Mouse (Mus musculus) splenic B cell, adult 2 months (primary cell): ENCODE results near the gene Bri3bp.
"Not testable (repeated sequence)": the region's sequence is repeated elsewhere in the genome, so short reads cannot be mapped to it uniquely, and the experiment has no call there.

Experiments
- DNase-seq: peaks from one replicate; pipeline ENCODE4 v3.0.0-alpha.2; 2011; ENCODE audit warnings: low read depth, low spot score
- H3K27me3 ChIP-seq: 2 replicates; pipeline ENCODE4 v1.6.1; 2012; ENCODE audit warnings: mild to moderate bottlenecking, low read length, moderate library complexity, mixed read lengths; ENCODE audit not compliant: control insufficient read depth, poor library complexity, insufficient read depth, severe bottlenecking
- H3K36me3 ChIP-seq: 2 replicates; pipeline ENCODE4 v1.6.1; 2012; ENCODE audit warnings: mild to moderate bottlenecking, low read length, moderate library complexity, mixed read lengths; ENCODE audit not compliant: control insufficient read depth, poor library complexity, insufficient read depth, severe bottlenecking

Gene Bri3bp

GRCm38 (mm10) chr5:125426343-125426742, 15.0 kb upstream of the Bri3bp start:
- H3K27me3 ChIP-seq: no peaks in the 10 kb centered on the region
- H3K36me3 ChIP-seq: peaks cover 12% of the 10 kb centered on the region
- DNase-seq: no peak

GRCm38 (mm10) chr5:125432324-125432723, 9.0 kb upstream of the Bri3bp start:
- DNase-seq, H3K36me3 ChIP-seq, H3K27me3 ChIP-seq: not testable (repeated sequence)

DNA sequence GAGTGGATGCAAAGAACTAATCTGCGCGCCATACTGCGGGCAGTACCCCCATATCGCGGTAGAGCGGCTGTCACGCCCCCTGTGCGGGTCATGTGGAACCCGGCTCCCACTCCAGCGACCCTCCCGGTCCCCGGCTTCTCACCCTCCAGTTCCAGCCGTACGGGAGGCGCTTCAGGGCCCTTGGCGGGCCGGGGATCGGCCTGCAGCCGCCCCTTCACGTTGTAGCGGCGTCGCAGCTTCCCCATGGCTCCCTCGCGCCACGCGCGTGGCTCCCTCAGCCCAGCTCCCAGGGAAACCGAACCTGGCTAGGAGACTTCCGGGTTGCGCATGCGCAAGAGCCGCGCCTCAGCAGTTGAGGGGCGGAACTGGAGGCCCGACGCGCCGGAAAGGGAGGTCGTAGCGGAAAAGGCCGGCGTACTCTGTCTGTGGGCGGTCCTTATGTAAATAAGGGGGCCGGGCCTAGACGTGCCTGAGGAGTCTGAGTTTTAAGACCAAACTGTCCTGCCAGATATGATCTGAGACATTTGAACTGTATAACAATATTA, 7.5 kb upstream of the Bri3bp start, which contains the start of gene Dhx37:
TSS of gene Dhx37 (minus strand) at position 329 of the 545 bp plus-strand sequence.
- peaks cover 4% of the 10 kb centered on the region for H3K36me3 ChIP-seq
- no peaks in the 10 kb centered on the region for H3K27me3 ChIP-seq
- DNase-seq: peak; percentile 98

GRCm38 (mm10) chr5:125434347-125434746, 7.0 kb upstream of the Bri3bp start:
- peak; percentile 61 for DNase-seq
- H3K36me3 ChIP-seq, H3K27me3 ChIP-seq: not testable (repeated sequence)

DNA sequence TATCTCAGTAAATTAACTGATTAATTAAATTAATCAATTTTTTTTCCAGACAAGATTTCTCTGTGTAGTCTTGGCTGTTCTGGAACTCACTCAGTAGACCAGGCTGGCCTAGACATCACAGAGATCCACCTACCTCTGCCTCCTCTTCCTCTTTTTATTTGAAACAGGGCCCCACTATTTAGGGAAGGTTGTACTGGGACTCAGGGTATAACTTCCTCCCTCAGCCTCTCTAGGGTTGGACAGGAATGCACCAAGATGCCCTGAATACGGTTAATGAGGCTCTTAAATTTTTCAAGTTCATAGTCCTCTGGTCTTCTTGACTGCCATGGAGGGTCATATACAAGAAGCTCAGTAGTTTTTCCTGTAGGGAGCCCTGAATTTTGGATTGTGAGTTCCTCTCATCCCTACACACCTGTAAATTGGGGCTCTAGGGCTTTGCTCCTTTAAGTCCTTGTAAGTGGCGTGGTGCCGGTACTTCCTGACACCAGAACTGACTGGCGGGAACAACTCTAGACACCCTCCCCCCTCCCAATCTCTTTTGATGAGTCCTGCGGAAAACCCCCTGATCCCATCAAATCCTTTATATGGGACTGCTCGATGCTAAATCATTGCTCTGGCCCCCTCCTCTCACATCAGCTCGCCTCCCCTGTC, 660 bp upstream of the Bri3bp start:
- H3K27me3 ChIP-seq: no peaks in the 10 kb centered on the region
- DNase-seq: peak; percentile 29
- H3K36me3 ChIP-seq: no peaks in the 10 kb centered on the region

- Histone ChIP-seq H3K27me3 (no peaks in the 10 kb centered on the region), H3K36me3 (no peaks in the 10 kb centered on the region)
- DNase-seq: peak; percentile 58
Measured at GRCm38 (mm10) chr5:125442136-125442995, 998 bp downstream of the Bri3bp start.

GRCm38 (mm10) chr5:125443335-125443734, 2.0 kb downstream of the Bri3bp start:
- Histone ChIP-seq H3K27me3 (no peaks in the 10 kb centered on the region), H3K36me3 (no peaks in the 10 kb centered on the region)
- no peak for DNase-seq

DNA sequence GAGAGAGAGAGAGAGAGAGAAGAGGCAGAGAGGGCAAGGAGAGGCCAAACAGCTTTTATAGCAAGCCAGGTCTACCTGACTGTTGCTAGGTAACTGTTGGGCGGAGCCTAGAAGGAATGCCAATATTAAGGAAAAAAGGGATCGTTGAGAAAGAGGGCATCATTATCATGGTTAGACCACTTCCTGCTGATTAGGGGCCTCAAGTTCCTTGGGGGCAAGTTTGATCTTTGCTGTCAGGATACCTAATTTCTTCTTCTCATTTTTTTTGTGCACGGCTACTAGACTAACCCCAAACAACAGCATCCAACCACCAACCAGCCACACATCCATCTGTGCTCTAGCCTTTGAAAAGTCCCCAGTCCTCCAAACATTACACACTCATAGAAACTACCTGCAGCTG, 2.5 kb downstream of the Bri3bp start:
- DNase-seq: no peak

DNA sequence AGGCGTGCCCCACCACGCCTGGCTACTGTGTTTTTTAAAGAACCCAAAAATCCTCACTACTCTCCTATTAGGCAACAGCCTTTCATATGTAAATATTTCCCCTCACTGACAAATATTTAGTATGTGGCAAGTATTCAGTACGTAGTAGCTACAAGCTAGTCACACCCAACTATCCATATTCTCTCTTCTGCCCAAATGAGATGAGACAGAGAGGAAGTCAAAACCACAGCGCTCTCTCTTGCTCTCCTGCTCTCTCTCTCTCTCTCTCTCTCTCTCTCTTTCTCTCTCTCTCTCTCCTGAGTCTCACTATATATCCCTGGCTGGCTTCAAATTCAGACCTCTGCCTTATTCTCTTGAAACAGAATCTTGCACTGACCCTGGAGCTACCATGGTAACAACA, 3.2 kb downstream of the Bri3bp start:
- no peaks in the 10 kb centered on the region for H3K27me3 ChIP-seq
- peak; percentile 39 for DNase-seq

More for the DNA sequence above, 2.5 kb downstream of the Bri3bp start:
- H3K27me3 ChIP-seq: no peaks in the 10 kb centered on the region
- no peaks in the 10 kb centered on the region for H3K36me3 ChIP-seq

DNA sequence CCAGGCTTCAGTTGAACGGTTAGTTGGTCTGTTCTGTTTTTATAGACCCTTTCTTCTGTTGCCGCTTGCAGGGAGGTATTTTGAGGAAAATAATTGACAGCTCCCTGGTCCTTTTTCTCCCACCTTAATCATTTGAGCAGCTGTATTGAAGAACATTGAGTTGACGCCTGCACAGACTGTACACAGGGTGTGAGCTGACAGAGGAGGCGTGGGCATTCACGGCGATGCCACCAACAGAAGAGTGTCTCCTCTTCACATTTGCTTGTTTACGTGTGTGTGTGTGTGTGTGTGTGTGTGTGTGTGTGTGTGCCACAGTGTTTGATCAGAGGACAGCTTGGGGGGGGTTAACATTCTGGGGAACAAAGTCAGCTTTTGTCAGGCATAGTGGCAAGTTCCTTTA, 5.0 kb downstream of the Bri3bp start:
- Histone ChIP-seq H3K36me3 (no peaks in the 10 kb centered on the region; the same call in 1 of the 2 replicates), H3K27me3 (no peaks in the 10 kb centered on the region)
- DNase-seq: no peak

More for the DNA sequence above, 3.2 kb downstream of the Bri3bp start:
- H3K36me3 ChIP-seq: no peaks in the 10 kb centered on the region

GRCm38 (mm10) chr5:125448026-125448425, 6.7 kb downstream of the Bri3bp start:
- Histone ChIP-seq H3K27me3 (no peaks in the 10 kb centered on the region), H3K36me3 (no peaks in the 10 kb centered on the region; the same call in 1 of the 2 replicates)
- DNase-seq: no peak

DNA sequence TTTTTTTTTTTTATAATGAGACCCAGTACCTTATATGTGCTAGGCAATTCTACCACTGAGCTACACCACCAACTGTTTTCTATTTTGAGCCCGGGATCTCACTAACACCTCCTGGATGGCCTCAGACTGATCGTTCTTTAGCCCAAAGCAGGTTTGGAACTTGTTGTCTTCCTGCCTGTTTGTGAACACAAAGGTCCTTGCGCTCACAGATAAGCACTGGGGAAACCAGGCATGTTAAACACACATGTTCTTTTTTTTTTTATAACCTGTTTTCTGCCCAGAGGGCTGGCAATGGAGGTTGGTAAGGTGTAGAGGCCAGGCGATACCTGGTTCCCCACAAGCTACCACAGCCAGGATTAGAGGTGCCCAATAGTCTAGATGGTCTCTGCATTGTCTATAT, 7.3 kb downstream of the Bri3bp start:
- H3K27me3 ChIP-seq: no peaks in the 10 kb centered on the region
- H3K36me3 ChIP-seq: no peaks in the 10 kb centered on the region; the same call in 1 of the 2 replicates
- no peak for DNase-seq

DNA sequence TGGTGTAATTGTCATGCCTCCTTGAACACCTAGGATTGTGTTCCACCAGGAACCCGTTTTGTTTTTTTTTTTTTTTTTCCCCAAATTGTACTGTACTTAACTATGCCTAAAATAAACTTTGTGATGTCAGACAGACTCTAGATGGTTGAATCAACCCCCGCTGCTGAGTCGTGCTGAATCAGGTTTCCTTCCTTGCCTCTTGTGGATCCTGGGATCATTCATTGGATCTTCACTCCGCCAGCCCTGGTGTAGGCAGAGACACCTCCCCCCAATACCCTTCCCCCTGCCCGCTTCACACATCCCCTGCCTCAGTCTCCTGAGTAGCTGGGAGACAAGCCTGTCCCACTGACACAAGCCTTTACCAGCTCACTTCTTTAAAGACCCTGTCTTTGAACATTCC, 7.9 kb downstream of the Bri3bp start:
- no peak for DNase-seq
- Histone ChIP-seq H3K36me3 (no peaks in the 10 kb centered on the region; the same call in 1 of the 2 replicates), H3K27me3 (no peaks in the 10 kb centered on the region)

GRCm38 (mm10) chr5:125452573-125452972, 11.2 kb downstream of the Bri3bp start:
- H3K36me3 ChIP-seq: peaks cover 8% of the 10 kb centered on the region
- DNase-seq: no peak
- no peaks in the 10 kb centered on the region for H3K27me3 ChIP-seq

- Histone ChIP-seq H3K36me3 (peaks cover 11% of the 10 kb centered on the region; the same call in 1 of the 2 replicates), H3K27me3 (no peaks in the 10 kb centered on the region)
- no peak for DNase-seq
Measured at GRCm38 (mm10) chr5:125456100-125456499, 14.7 kb downstream of the Bri3bp start.
